Comparison of ENCODE assay signal across 9 mouse cellular contexts in the genomic region with DNA sequence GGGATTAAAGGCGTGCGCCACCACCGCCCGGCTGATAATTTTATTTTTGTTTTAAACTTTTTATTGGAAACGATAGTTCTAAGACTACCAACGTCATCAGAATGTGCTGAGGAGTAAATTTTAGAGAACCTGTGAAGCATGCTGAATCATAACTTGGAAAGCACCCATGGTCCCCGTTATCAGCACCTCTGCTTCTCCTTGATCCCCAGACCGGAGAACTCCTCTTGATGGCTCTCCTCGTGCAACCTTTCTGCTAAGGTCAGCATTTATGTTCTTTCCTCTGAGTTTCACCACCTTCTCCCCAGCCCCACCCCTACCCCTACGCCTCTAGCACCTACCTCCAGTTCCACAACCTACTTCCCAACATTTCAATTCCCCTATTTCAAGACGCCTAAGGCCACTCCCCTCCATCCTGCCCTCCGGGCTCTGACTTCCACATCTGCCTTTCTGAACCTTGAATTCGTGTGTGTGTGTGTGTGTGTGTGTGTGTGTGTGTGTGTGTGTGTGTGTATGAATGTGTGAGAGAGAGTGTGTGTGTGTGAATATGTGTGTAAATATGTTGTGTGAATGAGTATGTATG. TPM values are rescaled to one million over a fixed set of nuclear protein-coding genes. Genes with fewer than 3 reads are reported as not detected.
"Had no signal": no experiment of that assay in that cellular context is flagged by ENCODE, and none has a peak within 500 bp of the region (broad histone marks: within the 10 kb centered on the region; RNA-seq: fewer than 3 reads in every experiment).

No protein-coding gene starts in this region.

- H3K27me3 ChIP-seq: midbrain, embryonic 15.5 days; neural tube, embryonic 12.5 days had no signal

- H3K4me2 ChIP-seq: liver, embryonic 12.5 days; lung, embryonic 15.5 days; midbrain, embryonic 15.5 days; neural tube, embryonic 12.5 days had no signal

- H3K9me3 ChIP-seq: liver, embryonic 12.5 days; lung, embryonic 15.5 days; midbrain, embryonic 15.5 days; neural tube, embryonic 12.5 days had no signal

- H3K36me3 ChIP-seq: liver, embryonic 12.5 days; lung, embryonic 15.5 days; midbrain, embryonic 15.5 days; neural tube, embryonic 12.5 days had no signal

- H3K9ac ChIP-seq: liver, embryonic 12.5 days; lung, embryonic 15.5 days; midbrain, embryonic 15.5 days; neural tube, embryonic 12.5 days had no signal

- H3K27ac ChIP-seq: liver, embryonic 12.5 days; lung, embryonic 15.5 days; midbrain, embryonic 15.5 days; neural tube, embryonic 12.5 days; stomach, postnatal 0 days had no signal

- H3K4me3 ChIP-seq: liver, embryonic 12.5 days; lung, embryonic 15.5 days; midbrain, embryonic 15.5 days; neural tube, embryonic 12.5 days had no signal

- H3K4me1 ChIP-seq: lung, embryonic 15.5 days; midbrain, embryonic 15.5 days; neural tube, embryonic 12.5 days had no signal

RNA-seq across cellular contexts. Expression of a gene that starts 21.6 kb away (rescaled TPM):
- total RNA-seq: megakaryocyte progenitor cell, adult 5-6 weeks; monocyte, adult 5-6 weeks; neutrophil, adult 5-6 weeks had no signal

RNA-seq across cellular contexts. Expression of a gene that starts 32.7 kb away (rescaled TPM):
- total RNA-seq: left cerebral cortex, adult 18-20 months; megakaryocyte progenitor cell, adult 5-6 weeks; monocyte, adult 5-6 weeks; neutrophil, adult 5-6 weeks had no signal
- polyA plus RNA-seq: liver, embryonic 12.5 days; lung, embryonic 15.5 days; stomach, postnatal 0 days had no signal
